Mouse (Mus musculus): ENCODE results near the gene Ptprg. TPM values are rescaled to one million over a fixed set of nuclear protein-coding genes. Genes with fewer than 3 reads are reported as not detected.

The Ptprg gene
- polyA plus RNA-seq, 1 experiment from 2014 or later, result 37.0 TPM

GRCm38 (mm10) chr14:12163196-12163595, 609.9 kb downstream of the Ptprg start:
- Histone ChIP-seq H3K4me3 (no peak overlapping the region), H3K4me1 (peaks cover 11% of the 10 kb centered on the region), H3K27ac (no peak overlapping the region), H3K27me3 (ENCODE audit: poor library complexity, severe bottlenecking) (no peaks in the 10 kb centered on the region), H3K9me3 (no peaks in the 10 kb centered on the region), H3K36me3 (replicated peaks) (no peaks in the 10 kb centered on the region; the same call in 1 of the 2 replicates)
- DNase-seq (ENCODE audit: extremely low spot score, low spot score), result no peak
- WGBS, result 91% methylated on average over 4 of the region's 4 CpGs

GRCm38 (mm10) chr14:12167215-12167614, 613.9 kb downstream of the Ptprg start:
- 94% methylated on average over 4 of the region's 4 CpGs for WGBS
- H3K27ac ChIP-seq, result no peak overlapping the region

GRCm38 (mm10) chr14:12167651-12168050, 614.3 kb downstream of the Ptprg start:
- no peaks in the 10 kb centered on the region; the same call in 1 of the 2 replicates for H3K36me3 ChIP-seq (replicated peaks)
- DNase-seq (ENCODE audit: extremely low spot score, low spot score), result no peak
- H3K9me3 ChIP-seq, result no peaks in the 10 kb centered on the region
- H3K27me3 ChIP-seq (ENCODE audit: poor library complexity, severe bottlenecking), result no peaks in the 10 kb centered on the region
- peaks cover 10% of the 10 kb centered on the region for H3K4me1 ChIP-seq
- H3K4me3 ChIP-seq, result no peak overlapping the region
- no peak overlapping the region for H3K27ac ChIP-seq
- 78% methylated on average over 8 of the region's 8 CpGs for WGBS

More at GRCm38 (mm10) chr14:12167215-12167614, 613.9 kb downstream of the Ptprg start:
- H3K9me3 ChIP-seq, result no peaks in the 10 kb centered on the region
- DNase-seq (ENCODE audit: extremely low spot score, low spot score), result no peak
- peaks cover 7% of the 10 kb centered on the region for H3K4me1 ChIP-seq
- no peaks in the 10 kb centered on the region for H3K27me3 ChIP-seq (ENCODE audit: poor library complexity, severe bottlenecking)
- no peak overlapping the region for H3K4me3 ChIP-seq
- H3K36me3 ChIP-seq (replicated peaks), result no peaks in the 10 kb centered on the region; the same call in 1 of the 2 replicates

- peak overlapping the region; percentile 65 for H3K27ac ChIP-seq
- H3K27me3 ChIP-seq (ENCODE audit: poor library complexity, severe bottlenecking), result no peaks in the 10 kb centered on the region
- H3K9me3 ChIP-seq, result no peaks in the 10 kb centered on the region
- H3K4me1 ChIP-seq, result peaks cover 31% of the 10 kb centered on the region
- WGBS, result 27% methylated on average over 5 of the region's 5 CpGs
- no peak for DNase-seq (ENCODE audit: extremely low spot score, low spot score)
- no peak overlapping the region for H3K4me3 ChIP-seq
- no peaks in the 10 kb centered on the region for H3K36me3 ChIP-seq (replicated peaks)
These were observed 624.1 kb downstream of the Ptprg start for GRCm38 (mm10) chr14:12177436-12177835.

- Histone ChIP-seq H3K4me3 (no peak overlapping the region), H3K36me3 (replicated peaks) (no peaks in the 10 kb centered on the region), H3K4me1 (peaks cover 31% of the 10 kb centered on the region), H3K9me3 (no peaks in the 10 kb centered on the region), H3K27me3 (ENCODE audit: poor library complexity, severe bottlenecking) (no peaks in the 10 kb centered on the region), H3K27ac (no peak overlapping the region)
- no peak for DNase-seq (ENCODE audit: extremely low spot score, low spot score)
- WGBS, result 92% methylated on average over 1 of the region's 1 CpGs
These were observed 625.3 kb downstream of the Ptprg start for GRCm38 (mm10) chr14:12178645-12179044.

- Histone ChIP-seq H3K27ac (no peak overlapping the region), H3K36me3 (replicated peaks) (no peaks in the 10 kb centered on the region), H3K27me3 (ENCODE audit: poor library complexity, severe bottlenecking) (no peaks in the 10 kb centered on the region), H3K9me3 (no peaks in the 10 kb centered on the region), H3K4me1 (peaks cover 37% of the 10 kb centered on the region), H3K4me3 (no peak overlapping the region)
- DNase-seq (ENCODE audit: extremely low spot score, low spot score), result no peak
- WGBS, result 88% methylated on average over 3 of the region's 3 CpGs
These were observed 626.8 kb downstream of the Ptprg start for GRCm38 (mm10) chr14:12180116-12180515.

- no peak for DNase-seq (ENCODE audit: extremely low spot score, low spot score)
- Histone ChIP-seq H3K27ac (peak overlapping the region; percentile 54; the same call in 1 of the 2 replicates), H3K4me1 (peaks cover 37% of the 10 kb centered on the region), H3K9me3 (no peaks in the 10 kb centered on the region), H3K27me3 (ENCODE audit: poor library complexity, severe bottlenecking) (no peaks in the 10 kb centered on the region), H3K36me3 (replicated peaks) (no peaks in the 10 kb centered on the region), H3K4me3 (no peak overlapping the region)
- whole genome bisulfite sequencing, result 91% methylated on average over 4 of the region's 4 CpGs
These were observed 631.7 kb downstream of the Ptprg start for GRCm38 (mm10) chr14:12185040-12185439.

- 56% methylated on average over 4 of the region's 4 CpGs for WGBS
- Histone ChIP-seq H3K27me3 (ENCODE audit: poor library complexity, severe bottlenecking) (no peaks in the 10 kb centered on the region), H3K4me3 (no peak overlapping the region), H3K9me3 (no peaks in the 10 kb centered on the region), H3K4me1 (peaks cover 60% of the 10 kb centered on the region), H3K27ac (peak overlapping the region; percentile 85), H3K36me3 (replicated peaks) (no peaks in the 10 kb centered on the region)
- DNase-seq (ENCODE audit: extremely low spot score, low spot score), result no peak
These were observed 635.0 kb downstream of the Ptprg start for GRCm38 (mm10) chr14:12188352-12188751.

GRCm38 (mm10) chr14:12189266-12189665, 635.9 kb downstream of the Ptprg start:
- Histone ChIP-seq H3K4me3 (peak overlapping the region; percentile 39), H3K36me3 (replicated peaks) (no peaks in the 10 kb centered on the region), H3K9me3 (no peaks in the 10 kb centered on the region), H3K4me1 (peaks cover 60% of the 10 kb centered on the region), H3K27ac (peak overlapping the region; percentile 85), H3K27me3 (ENCODE audit: poor library complexity, severe bottlenecking) (no peaks in the 10 kb centered on the region)
- 52% methylated on average over 3 of the region's 3 CpGs for WGBS
- no peak for DNase-seq (ENCODE audit: extremely low spot score, low spot score)

GRCm38 (mm10) chr14:12189717-12190600, 636.6 kb downstream of the Ptprg start:
- Histone ChIP-seq H3K4me1 (peaks cover 55% of the 10 kb centered on the region), H3K36me3 (replicated peaks) (no peaks in the 10 kb centered on the region; the same call in 1 of the 2 replicates), H3K27ac (peak overlapping the region; percentile 85), H3K27me3 (ENCODE audit: poor library complexity, severe bottlenecking) (no peaks in the 10 kb centered on the region), H3K4me3 (peak overlapping the region; percentile 39), H3K9me3 (no peaks in the 10 kb centered on the region)
- 24% methylated on average over 12 of the region's 12 CpGs for WGBS
- DNase-seq (ENCODE audit: extremely low spot score, low spot score), result peak; percentile 80

- Histone ChIP-seq H3K4me1 (peaks cover 54% of the 10 kb centered on the region), H3K9me3 (no peaks in the 10 kb centered on the region), H3K27ac (peak overlapping the region; percentile 85; the same call in 1 of the 2 replicates), H3K36me3 (replicated peaks) (no peaks in the 10 kb centered on the region; the same call in 1 of the 2 replicates), H3K4me3 (peak overlapping the region; percentile 39), H3K27me3 (ENCODE audit: poor library complexity, severe bottlenecking) (no peaks in the 10 kb centered on the region)
- 89% methylated on average over 6 of the region's 6 CpGs for WGBS
- no peak for DNase-seq (ENCODE audit: extremely low spot score, low spot score)
These were observed 637.7 kb downstream of the Ptprg start for GRCm38 (mm10) chr14:12191076-12191475.

GRCm38 (mm10) chr14:12198735-12199134, 645.4 kb downstream of the Ptprg start:
- WGBS, result 84% methylated on average over 7 of the region's 7 CpGs
- H3K9me3 ChIP-seq, result no peaks in the 10 kb centered on the region

More at GRCm38 (mm10) chr14:12198735-12199134, 645.4 kb downstream of the Ptprg start:
- Histone ChIP-seq H3K4me1 (peaks cover 31% of the 10 kb centered on the region), H3K27ac (no peak overlapping the region), H3K36me3 (replicated peaks) (no peaks in the 10 kb centered on the region; the same call in 1 of the 2 replicates), H3K27me3 (ENCODE audit: poor library complexity, severe bottlenecking) (no peaks in the 10 kb centered on the region), H3K4me3 (no peak overlapping the region)
- no peak for DNase-seq (ENCODE audit: extremely low spot score, low spot score)

Measured in forebrain, embryonic 10.5 days (tissue).